Mouse (Mus musculus): Measurements from ENCODE around the gene Tap2. TPM values are rescaled to one million over a fixed set of nuclear protein-coding genes. Genes with fewer than 3 reads are reported as not detected.

Gene Tap2
- 432 TPM for polyA plus RNA-seq (2017; shearing (Covaris generic))

GRCm38 (mm10) chr17:34203444-34203843 lies at the start of gene Tap2:
Gene Tap2, plus strand, starts transcription at chr17:34203527.

GRCm38 (mm10) chr17:34187261-34187916 lies 15.9 kb upstream of the Tap2 start, which contains the start of the genes Tap1 and Psmb9:
Gene Tap1, plus strand, starts transcription at chr17:34187553.
Gene Psmb9, minus strand, starts transcription at chr17:34187764.

GRCm38 (mm10) chr17:34196941-34197894 lies 6.1 kb upstream of the Tap2 start, which contains the start of gene Psmb8:
Gene Psmb8, plus strand, starts transcription at chr17:34197721.

GRCm38 (mm10) chr17:34238706-34239105 lies 35.4 kb downstream of the Tap2 start, which contains the start of gene H2-Ob:
Gene H2-Ob, plus strand, starts transcription at chr17:34238903.

DNA sequence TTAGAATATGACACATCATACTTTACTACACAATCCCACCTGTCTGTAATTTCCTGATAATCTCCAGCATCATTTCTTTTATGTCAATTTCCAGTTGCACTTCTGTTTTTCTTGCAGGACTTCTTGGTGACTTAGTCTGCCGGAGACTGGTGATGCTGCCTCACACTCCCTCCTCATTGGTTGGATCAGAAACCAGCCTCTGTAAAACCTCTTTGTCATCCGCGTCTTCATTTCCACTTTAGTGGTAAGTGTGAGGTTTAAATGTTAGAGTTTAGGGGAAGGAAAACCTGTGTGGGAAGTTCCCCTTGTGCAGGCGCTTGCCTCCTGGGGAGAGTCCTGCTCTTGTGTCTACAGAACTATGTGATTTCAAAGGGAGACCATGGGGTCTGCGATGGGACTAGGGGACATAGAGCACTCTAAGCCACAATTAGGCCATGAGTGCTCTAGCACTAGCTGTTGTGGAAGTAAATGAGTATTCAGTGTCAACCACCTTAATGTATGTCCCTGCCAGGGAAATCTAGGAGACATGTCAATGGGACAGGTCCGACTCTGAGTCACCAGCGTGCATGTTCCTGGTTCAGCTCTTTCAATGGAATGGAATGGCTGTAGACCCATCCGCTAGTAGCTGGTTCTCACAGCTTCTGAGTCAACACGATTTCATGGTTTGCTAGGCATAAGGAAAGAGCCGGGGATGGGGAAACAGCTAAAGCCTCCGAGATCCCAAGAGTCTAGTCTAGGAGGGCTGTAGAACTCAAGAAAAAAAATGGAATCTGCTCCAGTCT lies 54.5 kb downstream of the Tap2 start, which contains the start of gene H2-Ab1:
H2-Ab1 (plus strand) TSS at position 96 of the 782 bp plus-strand sequence.

Other genes with a start within 250 kb of the Tap2 start
- gene Vps52, start 247.7 kb upstream of the Tap2 start, polyA plus RNA-seq (2017; shearing (Covaris generic)), result 90.1 TPM
- gene Rps18, start 247.5 kb upstream of the Tap2 start, polyA plus RNA-seq (2017; shearing (Covaris generic)), result 3,509 TPM
- 12,738 TPM for gene H2-K1, start 203.2 kb upstream of the Tap2 start, polyA plus RNA-seq (2017; shearing (Covaris generic))
- gene Ring1, start 178.8 kb upstream of the Tap2 start, polyA plus RNA-seq (2017; shearing (Covaris generic)), result 15.2 TPM
- 37.9 TPM for gene H2-Ke6, start 175.5 kb upstream of the Tap2 start, polyA plus RNA-seq (2017; shearing (Covaris generic))
- gene Slc39a7, start 171.8 kb upstream of the Tap2 start, polyA plus RNA-seq (2017; shearing (Covaris generic)), result 157 TPM
- 23.4 TPM for gene Rxrb, start 171.7 kb upstream of the Tap2 start, polyA plus RNA-seq (2017; shearing (Covaris generic))
- 2.1 TPM for gene Col11a2, start 164.1 kb upstream of the Tap2 start, polyA plus RNA-seq (2017; shearing (Covaris generic))
- 37.0 TPM for gene H2-Oa, start 111.2 kb upstream of the Tap2 start, polyA plus RNA-seq (2017; shearing (Covaris generic))
- gene H2-DMa, start 84.0 kb upstream of the Tap2 start, polyA plus RNA-seq (2017; shearing (Covaris generic)), result 119 TPM
- 109 TPM for gene Brd2, start 80.9 kb upstream of the Tap2 start, polyA plus RNA-seq (2017; shearing (Covaris generic))
- 5.8 TPM for gene H2-DMb2, start 60.2 kb upstream of the Tap2 start, polyA plus RNA-seq (2017; shearing (Covaris generic))
- gene H2-DMb1, start 50.5 kb upstream of the Tap2 start, polyA plus RNA-seq (2017; shearing (Covaris generic)), result 1.5 TPM
- 423 TPM for gene Tap1, start 16.0 kb upstream of the Tap2 start, polyA plus RNA-seq (2017; shearing (Covaris generic))
- 573 TPM for gene Psmb9, start 15.8 kb upstream of the Tap2 start, polyA plus RNA-seq (2017; shearing (Covaris generic))
- gene Psmb8, start 5.8 kb upstream of the Tap2 start, polyA plus RNA-seq (2017; shearing (Covaris generic)), result 1,461 TPM
- 94.0 TPM for gene H2-Ob, start 35.4 kb downstream of the Tap2 start, polyA plus RNA-seq (2017; shearing (Covaris generic))
- gene H2-Ab1, start 54.2 kb downstream of the Tap2 start, polyA plus RNA-seq (2017; shearing (Covaris generic)), result 19.6 TPM
- gene H2-Aa, start 84.3 kb downstream of the Tap2 start, polyA plus RNA-seq (2017; shearing (Covaris generic)), result 15.2 TPM
- 10.9 TPM for gene H2-Eb1, start 102.3 kb downstream of the Tap2 start, polyA plus RNA-seq (2017; shearing (Covaris generic))
- gene H2-Eb2, start 122.1 kb downstream of the Tap2 start, polyA plus RNA-seq (2017; shearing (Covaris generic)), result 0.07 TPM
- 0.46 TPM for gene Btnl2, start 151.3 kb downstream of the Tap2 start, polyA plus RNA-seq (2017; shearing (Covaris generic))
- gene Btnl1, start 173.6 kb downstream of the Tap2 start, polyA plus RNA-seq (2017; shearing (Covaris generic)), result not detected
- gene BC051142, start 195.3 kb downstream of the Tap2 start, polyA plus RNA-seq (2017; shearing (Covaris generic)), result 2.0 TPM

Measured in CD4-positive, CD25-positive, alpha-beta regulatory T cell, adult 9 weeks (primary cell).